Mouse (Mus musculus): Measurements from ENCODE around the gene Catsperg1.
"Not testable (repeated sequence)": the region's sequence is repeated elsewhere in the genome, so short reads cannot be mapped to it uniquely, and the experiment has no call there.

The Catsperg1 gene

GRCm38 (mm10) chr7:29170066-29170754 lies 43.6 kb downstream of the Catsperg1 start, which contains the start of the genes Ggn and Spred3:
TSS of gene Ggn (plus strand) at chr7:29170210.
TSS of gene Spred3 (minus strand) at chr7:29170411.
- DNase-seq (ENCODE audit: low spot score), result peak; percentile 60

- DNase-seq (ENCODE audit: low spot score), result peak; percentile 74
Observed at GRCm38 (mm10) chr7:29169231-29170065, 44.4 kb downstream of the Catsperg1 start.

DNA sequence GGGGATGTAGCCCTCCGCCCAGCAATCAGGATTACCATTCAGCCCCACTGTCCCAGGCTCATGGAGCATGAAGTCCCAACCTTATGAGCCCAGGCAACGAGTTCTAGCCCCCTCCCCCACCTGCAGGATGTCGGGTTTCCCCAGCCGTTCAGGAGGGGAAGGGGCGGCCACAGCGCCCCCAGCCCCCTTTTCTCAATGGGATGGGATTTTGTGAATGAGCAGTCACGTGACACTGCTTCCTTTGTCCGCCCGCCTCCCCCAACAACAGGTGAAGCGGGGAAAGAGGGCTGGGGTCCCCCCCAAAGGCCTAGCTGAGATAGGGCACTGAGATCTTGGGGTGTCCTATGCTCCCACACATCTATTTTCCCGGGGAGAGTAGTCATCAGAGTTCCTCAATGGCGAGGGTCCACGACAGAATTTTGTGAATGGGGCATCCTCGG lies 45.0 kb downstream of the Catsperg1 start:
- no peak for DNase-seq (ENCODE audit: low spot score)

GRCm38 (mm10) chr7:29168121-29168695 lies 45.6 kb downstream of the Catsperg1 start:
- no peak for DNase-seq (ENCODE audit: low spot score)

- no peak for DNase-seq (ENCODE audit: low spot score)
Observed at GRCm38 (mm10) chr7:29167656-29168055, 46.2 kb downstream of the Catsperg1 start.

DNA sequence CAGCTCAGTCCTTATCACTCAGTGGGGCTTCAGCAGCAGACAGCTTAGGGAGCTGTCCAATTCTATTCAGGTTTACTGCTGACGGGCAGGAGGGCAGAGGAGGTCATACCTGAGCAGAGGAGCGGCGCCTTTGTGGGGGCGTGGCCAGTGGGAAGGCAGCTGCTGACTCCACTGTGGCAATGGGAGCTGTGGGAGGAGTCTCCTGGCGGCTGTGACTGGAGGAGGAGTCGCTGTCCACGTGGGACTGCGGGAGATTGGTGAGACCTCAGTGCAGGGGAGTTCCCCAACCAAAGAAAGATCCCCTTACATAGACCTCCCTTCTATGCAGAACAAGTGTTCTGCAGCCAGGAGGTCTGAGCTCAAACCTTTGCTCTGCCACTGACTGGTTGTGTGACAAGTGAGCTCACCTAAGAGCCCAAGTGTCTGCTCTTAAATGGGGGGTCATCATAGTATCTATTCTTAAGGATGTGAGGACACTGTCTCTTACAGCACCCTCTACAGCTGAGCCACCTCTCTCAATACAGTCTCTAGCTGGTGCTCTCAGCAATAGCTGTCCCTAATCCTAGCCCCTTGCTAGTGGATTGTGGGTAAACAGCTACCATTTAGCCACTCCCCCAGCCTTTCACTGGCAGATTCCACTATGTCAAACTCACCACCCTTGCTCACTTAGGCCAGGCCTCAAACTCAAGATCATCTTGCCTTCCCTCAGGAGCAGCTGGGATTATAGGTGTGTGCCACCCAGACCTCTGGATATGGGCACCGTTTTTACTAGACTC lies 50.9 kb downstream of the Catsperg1 start:
- no peak for DNase-seq (ENCODE audit: low spot score)

- DNase-seq (ENCODE audit: low spot score), result no peak
Observed at GRCm38 (mm10) chr7:29162294-29162693, 51.5 kb downstream of the Catsperg1 start.

GRCm38 (mm10) chr7:29158264-29158663 lies 55.6 kb downstream of the Catsperg1 start:
- no peak for DNase-seq (ENCODE audit: low spot score)

GRCm38 (mm10) chr7:29155838-29156782 lies 57.7 kb downstream of the Catsperg1 start, which contains the start of gene Fam98c:
TSS of gene Fam98c (minus strand) at chr7:29156234.
- DNase-seq (ENCODE audit: low spot score), result peak; percentile 84

- peak; percentile 90 for DNase-seq (ENCODE audit: low spot score)
Observed at GRCm38 (mm10) chr7:29155196-29155837, 58.5 kb downstream of the Catsperg1 start.

DNA sequence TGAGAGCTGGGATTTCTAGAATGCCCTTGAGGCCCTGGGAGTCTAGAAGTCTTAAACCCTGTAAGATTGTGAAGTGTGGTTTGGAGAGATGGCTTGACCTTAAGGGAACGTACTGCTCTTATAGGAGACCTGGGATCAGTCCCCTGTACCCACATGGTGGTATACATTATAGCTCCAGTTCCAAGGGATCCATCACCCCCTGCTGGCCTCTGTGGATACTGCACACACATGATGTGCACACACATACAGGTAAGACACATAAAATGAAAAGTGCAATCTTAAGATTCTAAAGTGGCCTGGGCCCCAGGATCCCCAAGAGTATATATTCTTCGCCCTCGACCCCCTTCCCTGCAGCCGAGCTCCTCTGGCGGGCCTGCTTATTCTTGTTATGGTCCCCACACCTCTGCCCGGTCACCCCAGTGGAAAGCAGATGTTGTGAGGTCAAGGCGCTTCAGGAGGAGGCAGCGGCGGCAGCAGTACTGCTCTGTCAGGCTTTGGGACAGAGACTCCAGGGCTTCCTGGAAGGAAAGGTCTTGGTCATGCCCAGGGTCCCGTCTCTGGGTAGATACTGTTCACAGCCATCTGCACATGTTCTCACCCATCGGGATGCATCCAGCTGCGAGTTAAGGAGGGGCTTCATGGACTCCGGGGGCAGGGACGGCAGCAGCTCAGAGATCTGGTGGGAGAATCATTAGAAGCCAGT lies 59.7 kb downstream of the Catsperg1 start:
- no peak for DNase-seq (ENCODE audit: low spot score)

- no peak for DNase-seq (ENCODE audit: low spot score)
Observed at GRCm38 (mm10) chr7:29151486-29151885, 62.3 kb downstream of the Catsperg1 start.

DNA sequence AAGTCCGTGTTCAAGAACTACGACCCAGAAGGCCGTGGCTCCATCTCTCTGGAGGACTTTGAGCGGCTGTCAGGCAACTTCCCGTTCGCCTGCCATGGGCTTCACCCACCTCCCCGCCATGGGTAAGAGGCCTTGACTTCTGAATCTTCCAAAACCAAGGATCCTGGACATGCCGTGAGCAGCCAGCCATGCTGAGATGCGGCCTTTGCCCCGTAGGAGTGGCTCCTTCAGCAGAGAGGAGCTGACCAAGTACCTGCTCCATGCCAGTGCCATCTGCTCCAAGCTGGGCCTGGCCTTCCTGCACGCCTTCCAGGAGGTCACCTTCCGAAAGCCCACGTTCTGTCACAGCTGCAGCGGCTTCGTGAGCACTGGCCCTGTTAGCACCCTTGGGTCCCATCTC lies 65.1 kb downstream of the Catsperg1 start:
- no peak for DNase-seq (ENCODE audit: low spot score)

DNA sequence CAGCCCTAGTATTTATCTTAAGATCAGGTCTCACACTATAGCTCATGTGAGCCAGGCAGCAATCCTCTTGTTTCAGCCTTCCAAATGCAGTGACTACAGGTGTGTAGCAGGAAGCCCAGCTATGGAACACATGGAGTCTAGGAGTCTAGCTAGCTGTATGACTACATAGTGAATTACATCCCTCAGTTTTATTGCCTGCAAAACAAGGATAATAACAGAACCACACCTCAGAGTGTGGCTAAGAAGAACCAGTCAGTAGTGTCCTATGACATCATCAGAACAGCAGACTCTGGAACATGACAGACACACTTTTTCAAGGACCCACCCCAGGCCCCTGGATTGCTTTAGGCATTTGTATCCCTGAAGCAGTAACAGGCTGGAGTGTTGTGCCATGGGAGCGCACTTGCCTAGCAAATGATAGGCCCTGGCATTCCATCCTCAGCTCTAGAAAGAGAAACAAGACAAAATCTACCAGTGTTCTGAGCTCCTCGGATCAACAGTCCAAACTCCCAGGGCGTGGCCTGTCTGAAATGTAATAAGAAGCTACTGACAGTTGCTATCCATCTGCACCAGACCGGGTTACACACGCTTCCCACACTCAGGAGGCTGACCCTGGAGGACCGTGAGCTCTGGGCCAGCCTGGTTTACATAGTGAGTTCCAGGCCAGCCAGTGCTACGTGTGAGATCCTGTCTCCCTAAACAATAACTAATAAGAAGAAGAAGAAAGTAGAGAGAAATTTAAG lies 67.0 kb downstream of the Catsperg1 start:
- DNase-seq (ENCODE audit: low spot score), result no peak

- no peak for DNase-seq (ENCODE audit: low spot score)
Observed at GRCm38 (mm10) chr7:29144006-29144405, 69.8 kb downstream of the Catsperg1 start.

DNA sequence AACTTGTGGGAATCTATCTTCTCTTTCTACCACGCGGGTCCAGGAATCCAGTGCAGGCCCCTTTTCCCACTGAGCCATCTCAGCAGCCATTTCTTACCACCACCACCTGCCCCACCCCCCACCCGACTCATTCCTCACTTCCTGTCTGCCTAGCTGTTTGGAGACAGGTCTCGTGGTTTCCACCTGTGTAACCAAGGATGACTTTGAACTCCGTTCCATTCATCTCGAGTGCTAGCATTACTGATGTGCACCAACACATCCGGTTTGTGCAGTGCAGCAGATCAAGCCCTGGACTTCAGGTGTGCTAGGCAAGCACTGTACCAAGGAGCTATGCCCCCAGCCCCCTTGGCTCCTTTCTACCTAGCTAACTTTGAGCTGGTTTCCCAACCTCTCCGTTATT lies 72.4 kb downstream of the Catsperg1 start:
- no peak for DNase-seq (ENCODE audit: low spot score)

GRCm38 (mm10) chr7:29139237-29139636 lies 74.6 kb downstream of the Catsperg1 start:
- not testable (repeated sequence) for DNase-seq (ENCODE audit: low spot score)

DNA sequence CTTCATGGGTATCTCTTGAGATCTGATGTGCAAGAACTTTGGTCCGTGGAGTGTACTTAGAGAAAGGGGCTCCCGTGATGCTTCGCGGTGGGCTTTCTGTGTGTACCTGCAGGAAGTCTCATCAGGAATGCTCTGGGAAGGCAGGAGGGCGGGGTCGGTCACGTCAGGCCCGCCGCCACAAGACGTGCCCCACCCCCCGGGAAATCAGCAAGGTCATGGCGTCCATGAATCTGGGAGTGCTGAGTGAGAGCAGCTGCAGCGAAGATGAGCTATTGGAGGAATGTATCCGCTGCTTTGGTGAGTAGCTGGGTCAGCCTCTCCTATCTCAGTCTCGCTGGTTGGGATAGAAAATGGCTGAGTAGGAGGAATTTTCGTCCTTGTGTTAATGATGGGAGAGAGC lies 76.4 kb downstream of the Catsperg1 start:
- DNase-seq (ENCODE audit: low spot score), result no peak
